Mouse (Mus musculus): ENCODE measurements around the gene Dnah6.

Dnah6 gene

GRCm38 (mm10) chr6:73027881-73028280, 193.6 kb downstream of the Dnah6 start:
- DNase-seq (ENCODE audit: low spot score) = no peak

- no peak for DNase-seq (ENCODE audit: low spot score)
These were observed 194.6 kb downstream of the Dnah6 start for GRCm38 (mm10) chr6:73026898-73027297.

- DNase-seq (ENCODE audit: low spot score) = no peak
These were observed 201.4 kb downstream of the Dnah6 start for GRCm38 (mm10) chr6:73020061-73020460.

- no peak for DNase-seq (ENCODE audit: low spot score)
These were observed 202.6 kb downstream of the Dnah6 start for GRCm38 (mm10) chr6:73018725-73019280.

- DNase-seq (ENCODE audit: low spot score) = no peak
These were observed 206.9 kb downstream of the Dnah6 start for GRCm38 (mm10) chr6:73014317-73015160.

- DNase-seq (ENCODE audit: low spot score) = no peak
These were observed 208.5 kb downstream of the Dnah6 start for GRCm38 (mm10) chr6:73012931-73013330.

- no peak for DNase-seq (ENCODE audit: low spot score)
These were observed 209.6 kb downstream of the Dnah6 start for GRCm38 (mm10) chr6:73011827-73012226.

- DNase-seq (ENCODE audit: low spot score) = peak; percentile 46
These were observed 211.4 kb downstream of the Dnah6 start for GRCm38 (mm10) chr6:73010073-73010472.

GRCm38 (mm10) chr6:73003601-73004000, 217.8 kb downstream of the Dnah6 start:
- no peak for DNase-seq (ENCODE audit: low spot score)

- no peak for DNase-seq (ENCODE audit: low spot score)
These were observed 219.1 kb downstream of the Dnah6 start for GRCm38 (mm10) chr6:73002391-73002790.

GRCm38 (mm10) chr6:72998809-72999208, 222.6 kb downstream of the Dnah6 start:
- DNase-seq (ENCODE audit: low spot score) = no peak

GRCm38 (mm10) chr6:72993688-72994082, 227.8 kb downstream of the Dnah6 start:
- no peak for DNase-seq (ENCODE audit: low spot score)

GRCm38 (mm10) chr6:72993054-72993687, 228.3 kb downstream of the Dnah6 start:
- DNase-seq (ENCODE audit: low spot score) = no peak

- no peak for DNase-seq (ENCODE audit: low spot score)
These were observed 231.2 kb downstream of the Dnah6 start for GRCm38 (mm10) chr6:72990206-72990605.

GRCm38 (mm10) chr6:72989028-72989736, 232.3 kb downstream of the Dnah6 start:
- DNase-seq (ENCODE audit: low spot score) = no peak

GRCm38 (mm10) chr6:72982506-72982905, 238.9 kb downstream of the Dnah6 start:
- no peak for DNase-seq (ENCODE audit: low spot score)

- DNase-seq (ENCODE audit: low spot score) = no peak
These were observed 239.6 kb downstream of the Dnah6 start for GRCm38 (mm10) chr6:72981851-72982250.

GRCm38 (mm10) chr6:72981124-72981651, 240.3 kb downstream of the Dnah6 start:
- no peak for DNase-seq (ENCODE audit: low spot score)

GRCm38 (mm10) chr6:72976866-72977265, 244.6 kb downstream of the Dnah6 start:
- no peak for DNase-seq (ENCODE audit: low spot score)

- DNase-seq (ENCODE audit: low spot score) = no peak
These were observed 250.4 kb downstream of the Dnah6 start for GRCm38 (mm10) chr6:72971074-72971473.

- no peak for DNase-seq (ENCODE audit: low spot score)
These were observed 251.7 kb downstream of the Dnah6 start for GRCm38 (mm10) chr6:72969787-72970186.

Data from c-Kit-positive CD71-positive TER-119-positive erythroid progenitor cells, embryonic 14.5 days (primary cell).